Mouse (Mus musculus): ENCODE measurements at regions not wholly inside any gene's neighbourhood (a gene's known extent, or its start where the extent isn't known, plus 50 kb on each side); places are given as distances from the start of the nearest gene placed in this dataset.

GRCm38 (mm10) chr10:83896160-83896559 lies 173.5 kb downstream of the 1500009L16Rik start:
- no peak for DNase-seq (ENCODE audit: low spot score)

DNA sequence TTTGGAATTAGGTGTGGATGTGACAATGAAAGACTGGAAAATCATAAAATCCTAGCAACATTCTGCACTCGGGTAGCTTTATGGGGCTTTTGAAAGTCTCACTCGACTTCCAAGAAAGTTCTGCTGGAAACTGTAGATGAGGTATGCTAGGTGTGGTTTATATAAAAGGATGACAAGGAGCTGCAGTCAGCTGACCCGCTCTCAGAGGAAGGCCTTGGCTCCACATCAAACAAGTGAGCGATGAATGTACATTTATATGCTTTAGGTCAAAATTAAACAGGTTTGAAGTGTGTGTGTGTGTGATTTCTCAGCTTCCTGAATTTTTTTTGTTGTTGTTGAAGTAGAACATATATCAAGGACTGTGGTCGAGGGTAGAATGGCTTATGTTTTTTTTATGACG lies 174.9 kb downstream of the 1500009L16Rik start:
- no peak for DNase-seq (ENCODE audit: low spot score)

- no peak for DNase-seq (ENCODE audit: low spot score)
Measured at GRCm38 (mm10) chr10:83906751-83907150, 184.1 kb downstream of the 1500009L16Rik start.

- DNase-seq (ENCODE audit: low spot score): no peak
Measured at GRCm38 (mm10) chr10:83910649-83911370, 188.1 kb downstream of the 1500009L16Rik start.

GRCm38 (mm10) chr10:83914401-83915132 lies 191.9 kb downstream of the 1500009L16Rik start:
- no peak for DNase-seq (ENCODE audit: low spot score)

- DNase-seq (ENCODE audit: low spot score): no peak
Measured at GRCm38 (mm10) chr10:83915133-83915730, 192.6 kb downstream of the 1500009L16Rik start.

- DNase-seq (ENCODE audit: low spot score): peak; percentile 32
Measured at GRCm38 (mm10) chr10:83926990-83927389, 204.3 kb downstream of the 1500009L16Rik start.

GRCm38 (mm10) chr10:83927554-83927953 lies 204.9 kb downstream of the 1500009L16Rik start:
- DNase-seq (ENCODE audit: low spot score): no peak

DNA sequence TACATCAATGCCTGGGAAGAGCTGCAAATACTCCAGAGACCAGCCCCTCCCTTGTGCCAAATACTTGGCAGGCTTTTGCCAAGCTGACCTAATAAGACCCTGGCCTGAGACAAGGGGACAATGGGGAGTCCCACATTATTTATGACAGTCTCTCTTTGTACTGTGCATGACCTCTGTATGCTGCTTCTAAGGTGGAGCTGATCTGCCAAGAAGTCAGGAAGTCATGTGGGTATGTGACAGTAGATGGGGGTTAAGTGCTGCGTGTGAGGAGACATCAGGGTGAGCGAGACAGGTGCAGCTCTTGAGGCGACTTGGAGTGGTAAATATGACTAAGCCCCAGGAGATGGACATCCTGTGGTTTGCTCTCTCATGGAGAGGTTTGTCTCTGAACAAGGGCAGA lies 209.1 kb downstream of the 1500009L16Rik start:
- DNase-seq (ENCODE audit: low spot score): no peak

DNA sequence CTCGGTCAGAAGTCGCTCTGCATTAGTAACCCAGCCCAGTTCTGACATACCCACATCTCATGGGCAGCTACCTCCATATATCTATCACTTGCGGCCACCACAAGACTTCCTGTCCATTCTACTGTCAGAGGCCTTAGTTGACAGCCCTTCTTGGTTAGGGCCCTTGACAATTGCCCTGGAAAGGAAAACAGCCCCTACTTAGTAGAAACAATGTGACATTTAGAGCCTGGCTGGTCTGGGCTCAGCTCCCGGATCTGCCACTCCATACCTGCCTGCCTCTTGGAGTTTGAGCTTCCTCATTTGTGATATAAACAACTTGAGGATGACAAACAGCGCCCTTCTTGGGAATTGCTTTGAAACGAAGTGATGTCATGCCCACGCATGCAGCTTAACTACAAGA lies 210.5 kb downstream of the 1500009L16Rik start:
- no peak for DNase-seq (ENCODE audit: low spot score)

DNA sequence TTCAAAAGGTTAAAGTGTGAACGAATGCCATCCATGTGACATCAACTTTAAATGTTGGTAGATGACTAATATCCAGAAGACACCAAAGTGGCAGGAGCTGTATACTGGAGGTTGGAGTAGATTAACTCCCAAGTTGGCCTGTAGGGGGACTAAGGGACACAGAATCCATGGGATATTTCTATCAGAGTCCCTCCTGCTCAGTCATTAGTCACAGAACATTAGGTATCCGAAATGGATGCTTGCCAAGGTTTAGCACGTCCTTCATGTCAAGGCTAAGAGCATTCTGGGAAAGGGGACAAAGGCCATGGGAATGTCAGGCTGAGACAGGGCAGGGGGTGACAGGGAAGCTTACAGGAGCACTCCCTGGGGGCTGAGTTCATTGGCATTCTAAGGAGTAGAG lies 211.8 kb downstream of the 1500009L16Rik start:
- no peak for DNase-seq (ENCODE audit: low spot score)

- DNase-seq (ENCODE audit: low spot score): no peak
Measured at GRCm38 (mm10) chr10:83937168-83937567, 214.5 kb downstream of the 1500009L16Rik start.

GRCm38 (mm10) chr10:83942101-83942500 lies 219.4 kb downstream of the 1500009L16Rik start:
- DNase-seq (ENCODE audit: low spot score): peak; percentile 9

GRCm38 (mm10) chr10:83944158-83944557 lies 221.5 kb downstream of the 1500009L16Rik start:
- DNase-seq (ENCODE audit: low spot score): no peak

GRCm38 (mm10) chr10:83944897-83945296 lies 222.2 kb downstream of the 1500009L16Rik start:
- no peak for DNase-seq (ENCODE audit: low spot score)

DNA sequence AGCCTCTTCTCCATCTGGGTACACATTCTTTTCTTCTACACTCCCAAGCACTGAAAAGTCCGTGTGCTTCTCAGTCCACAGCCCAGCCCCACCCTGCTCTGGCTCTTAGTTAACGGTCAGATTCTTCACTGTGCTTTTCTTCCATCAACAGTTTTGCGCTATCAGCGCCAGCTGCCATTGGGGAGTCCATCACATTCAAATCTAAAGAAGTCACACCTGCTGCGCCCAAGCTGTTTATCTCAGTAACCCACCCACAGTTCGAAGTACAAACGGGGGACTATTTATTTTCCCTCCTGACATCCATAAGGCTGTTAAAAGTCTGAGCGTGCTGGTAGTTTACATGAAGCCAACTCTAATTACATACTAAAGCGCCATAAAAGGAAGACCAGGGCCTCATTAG lies 222.8 kb downstream of the 1500009L16Rik start:
- no peak for DNase-seq (ENCODE audit: low spot score)

- no peak for DNase-seq (ENCODE audit: low spot score)
Measured at GRCm38 (mm10) chr10:83946186-83947176, 223.8 kb downstream of the 1500009L16Rik start.

GRCm38 (mm10) chr10:83957118-83957759 lies 234.6 kb downstream of the 1500009L16Rik start:
- DNase-seq (ENCODE audit: low spot score): no peak

DNA sequence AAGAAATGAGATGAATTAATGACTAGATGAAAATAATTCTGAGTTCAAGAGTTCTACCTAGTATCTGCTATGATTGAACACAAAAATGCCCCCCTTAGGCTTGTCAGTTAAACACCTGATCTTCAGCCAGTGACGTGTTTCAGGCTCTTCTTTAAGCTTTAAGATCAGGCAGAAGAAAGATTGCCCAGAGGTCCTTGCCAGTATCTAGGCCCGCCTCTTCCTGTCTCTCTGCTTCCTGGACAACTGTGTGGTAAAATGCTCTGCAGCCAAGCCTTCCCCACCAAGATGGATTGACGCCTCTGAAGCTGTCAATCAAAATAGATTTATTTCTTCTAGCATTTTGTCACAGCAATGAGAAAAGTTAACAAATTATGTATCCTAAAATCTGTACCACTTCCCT lies 235.7 kb downstream of the 1500009L16Rik start:
- no peak for DNase-seq (ENCODE audit: low spot score)

DNA sequence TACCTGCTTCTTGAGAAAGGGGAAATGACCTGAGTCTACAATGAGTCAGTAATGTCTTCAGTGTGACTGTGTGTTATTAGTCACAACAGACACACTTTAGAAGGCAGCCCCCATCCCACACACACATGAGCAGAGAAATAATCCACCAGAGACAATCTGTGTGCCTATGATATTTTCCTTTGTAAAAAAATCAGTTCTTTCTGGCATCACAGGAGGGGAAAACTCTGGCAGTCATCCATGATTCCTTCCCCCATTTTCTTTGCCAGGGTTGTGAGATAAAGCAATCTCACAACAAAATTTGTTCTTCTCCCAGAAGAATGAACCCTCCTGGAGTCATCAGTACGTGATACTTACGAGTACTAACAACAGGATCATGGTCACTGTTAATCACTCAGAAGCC lies 236.2 kb downstream of the 1500009L16Rik start:
- DNase-seq (ENCODE audit: low spot score): no peak

- no peak for DNase-seq (ENCODE audit: low spot score)
Measured at GRCm38 (mm10) chr10:83963232-83963760, 240.6 kb downstream of the 1500009L16Rik start.

Measured in urinary bladder, postnatal 14 days (tissue).